Mouse (Mus musculus) heart, embryonic 11.5 days (tissue): ENCODE measurements at regions not wholly inside any gene's neighbourhood (a gene's known extent, or its start where the extent isn't known, plus 50 kb on each side); places are given as distances from the start of the nearest gene placed in this dataset.
A peak's percentile ranks its signal among the peaks of the same experiment; 100 is the strongest.

ENCODE experiments used
- ATAC-seq: fragments of 200-750 bp; cut with Nextera tagmentation; replicated peaks from 2 replicates; pipeline ENCODE4 v1.8.0; 2017; ENCODE audit warnings: moderate library complexity; ENCODE audit not compliant: insufficient number of reproducible peaks, low FRiP score, low TSS enrichment
- H3K27ac ChIP-seq: fragments of 300-500 bp; sonication (generic); 2 replicates; pipeline ENCODE4 v1.5.1; 2014; ENCODE audit warnings: mild to moderate bottlenecking, low read depth, low read length
- H3K27me3 ChIP-seq: fragments of 300-500 bp; sonication (generic); 2 replicates; pipeline ENCODE4 v1.6.1; 2014; ENCODE audit warnings: mild to moderate bottlenecking, low read length, mixed read lengths; ENCODE audit not compliant: control insufficient read depth, insufficient read depth
- H3K36me3 ChIP-seq: fragments of 300-500 bp; sonication (generic); 2 replicates; pipeline ENCODE4 v1.6.1; 2014; ENCODE audit warnings: mild to moderate bottlenecking, low read length, moderate library complexity, mixed read lengths; ENCODE audit not compliant: control insufficient read depth, insufficient read depth
- H3K4me1 ChIP-seq: fragments of 300-500 bp; sonication (generic); 2 replicates; pipeline ENCODE4 v1.6.1; 2014; ENCODE audit warnings: low read length; ENCODE audit not compliant: control insufficient read depth, insufficient read depth
- H3K4me2 ChIP-seq: fragments of 300-500 bp; sonication (generic); 2 replicates; pipeline ENCODE4 v1.6.1; 2014; ENCODE audit warnings: mild to moderate bottlenecking, moderate library complexity
- H3K4me3 ChIP-seq: fragments of 300-500 bp; sonication (generic); 2 replicates; pipeline ENCODE4 v1.5.1; 2014; ENCODE audit warnings: low read depth, low read length
- H3K9ac ChIP-seq: fragments of 300-500 bp; sonication (generic); 2 replicates; pipeline ENCODE4 v1.6.1; 2014; ENCODE audit warnings: mild to moderate bottlenecking, low read depth, low read length, moderate library complexity
- H3K9me3 ChIP-seq: fragments of 300-500 bp; sonication (generic); replicated peaks from 2 replicates; pipeline ENCODE4 v1.6.1; 2016; ENCODE audit warnings: low read length; ENCODE audit not compliant: control insufficient read depth
- WGBS: fragments of 180-500 bp; shearing (Covaris S2); extraction: QIAGEN DNeasy Blood & Tissue Kit; methylation state at CpG from one replicate; pipeline ENCODE4 v1.1.7; 2014; ENCODE audit not compliant: insufficient replicate concordance; 5-methylcytosine and 5-hydroxymethylcytosine counted together

GRCm38 (mm10) chr2:179192906-179193496, 249.2 kb upstream of the Cdh4 start:
- no peaks in the 10 kb centered on the region for H3K36me3 ChIP-seq
- ATAC-seq: no peak
- 65% methylated on average over 6 of the region's 6 CpGs for WGBS

GRCm38 (mm10) chr2:179193507-179194160, 248.6 kb upstream of the Cdh4 start:
- ATAC-seq: peak; percentile 68; the same call in 1 of the 2 replicates
- 41% methylated on average over 9 of the region's 9 CpGs for WGBS

More at GRCm38 (mm10) chr2:179192906-179193496, 249.2 kb upstream of the Cdh4 start:
- Histone ChIP-seq H3K9me3 (no peaks in the 10 kb centered on the region), H3K4me3 (no peak overlapping the region), H3K27me3 (no peaks in the 10 kb centered on the region), H3K4me2 (no peak overlapping the region), H3K27ac (no peak overlapping the region), H3K9ac (no peak overlapping the region), H3K4me1 (no peaks in the 10 kb centered on the region)

GRCm38 (mm10) chr2:179197471-179197870, 244.8 kb upstream of the Cdh4 start:
- no peaks in the 10 kb centered on the region for H3K36me3 ChIP-seq
- no peak overlapping the region for H3K9ac ChIP-seq
- H3K4me2 ChIP-seq: no peak overlapping the region
- no peaks in the 10 kb centered on the region for H3K27me3 ChIP-seq
- no peaks in the 10 kb centered on the region for H3K9me3 ChIP-seq
- WGBS: 85% methylated on average over 1 of the region's 1 CpGs
- H3K4me3 ChIP-seq: no peak overlapping the region
- no peak overlapping the region for H3K27ac ChIP-seq
- no peaks in the 10 kb centered on the region for H3K4me1 ChIP-seq
- no peak for ATAC-seq

More at GRCm38 (mm10) chr2:179193507-179194160, 248.6 kb upstream of the Cdh4 start:
- Histone ChIP-seq H3K9me3 (no peaks in the 10 kb centered on the region), H3K27me3 (no peaks in the 10 kb centered on the region), H3K9ac (no peak overlapping the region), H3K4me1 (no peaks in the 10 kb centered on the region), H3K4me2 (no peak overlapping the region), H3K4me3 (no peak overlapping the region), H3K27ac (no peak overlapping the region), H3K36me3 (no peaks in the 10 kb centered on the region)

DNA sequence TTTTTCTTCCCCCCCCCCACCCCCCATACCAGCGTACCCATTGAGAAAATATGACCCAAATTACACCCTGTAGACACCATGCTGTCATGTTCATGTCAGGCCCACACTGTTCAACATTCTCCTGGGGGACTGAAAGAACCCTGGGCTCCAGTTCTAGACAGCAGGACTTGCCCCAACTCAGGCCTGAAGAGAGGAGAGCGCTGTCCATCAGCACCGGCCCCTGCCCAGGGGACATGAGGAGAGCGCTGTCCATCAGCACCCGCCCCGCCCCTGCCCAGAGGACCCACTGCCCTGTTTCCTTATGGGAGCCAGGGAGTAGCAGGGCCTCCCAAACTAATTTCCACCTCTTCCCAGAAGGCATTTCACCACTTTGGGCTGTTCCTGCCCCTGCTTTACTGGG, 241.7 kb upstream of the Cdh4 start:
- H3K27ac ChIP-seq: no peak overlapping the region
- H3K27me3 ChIP-seq: no peaks in the 10 kb centered on the region
- H3K9ac ChIP-seq: no peak overlapping the region
- no peaks in the 10 kb centered on the region for H3K4me1 ChIP-seq
- no peak overlapping the region for H3K4me3 ChIP-seq
- peak; percentile 71; the same call in 1 of the 2 replicates for ATAC-seq
- H3K4me2 ChIP-seq: no peak overlapping the region
- H3K9me3 ChIP-seq: no peaks in the 10 kb centered on the region
- no peaks in the 10 kb centered on the region for H3K36me3 ChIP-seq
- 7% methylated on average over 6 of the region's 6 CpGs for WGBS

- ATAC-seq: no peak
- Histone ChIP-seq H3K36me3 (no peaks in the 10 kb centered on the region), H3K4me3 (no peak overlapping the region), H3K9me3 (no peaks in the 10 kb centered on the region), H3K27me3 (0 out of 2 replicates have a peak, but pooled peaks cover 4% of the 10 kb centered on the region), H3K9ac (no peak overlapping the region), H3K4me1 (no peaks in the 10 kb centered on the region), H3K27ac (no peak overlapping the region), H3K4me2 (no peak overlapping the region)
- WGBS: 73% methylated on average over 10 of the region's 10 CpGs
Measured at GRCm38 (mm10) chr2:179210164-179210805, 231.9 kb upstream of the Cdh4 start.

DNA sequence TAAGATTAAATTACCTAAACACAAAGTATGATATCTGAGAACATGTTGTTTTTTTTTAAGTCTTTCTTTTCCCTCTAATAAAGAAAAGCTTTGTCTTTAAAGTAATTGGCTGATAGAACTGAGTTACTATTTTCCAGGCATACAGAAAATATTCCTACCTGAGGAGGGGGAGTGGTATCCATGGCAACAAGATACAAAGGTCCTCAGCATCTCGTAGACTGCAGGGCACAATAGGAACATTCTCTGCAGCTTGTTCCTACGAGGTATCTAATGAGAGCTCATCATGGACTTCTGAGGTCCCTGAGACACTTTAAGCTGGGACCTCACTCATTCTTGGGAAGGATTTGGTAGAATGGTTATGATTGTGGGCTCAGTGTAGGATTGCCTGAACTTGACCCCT, 225.5 kb upstream of the Cdh4 start:
- WGBS: 66% methylated on average over 2 of the region's 2 CpGs
- no peak overlapping the region for H3K4me3 ChIP-seq

DNA sequence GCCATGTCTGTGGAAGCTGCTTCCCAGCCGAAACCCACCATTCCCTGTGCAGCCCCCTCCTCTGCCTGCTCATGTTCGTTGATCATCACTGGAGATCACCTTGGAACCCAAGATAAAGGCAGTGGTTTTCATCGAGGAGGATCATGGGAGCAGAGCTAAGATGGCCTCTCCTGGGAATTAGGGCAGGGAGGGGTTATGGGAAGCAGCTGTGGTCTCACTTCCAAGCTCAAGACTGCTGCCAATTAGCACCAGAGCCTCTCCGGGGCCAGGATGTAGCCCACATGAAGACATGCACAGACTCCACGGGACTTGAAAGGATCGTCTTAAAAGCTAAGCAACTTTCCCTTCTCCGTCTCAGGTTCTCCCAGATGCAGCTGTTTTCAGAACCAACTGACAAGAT, 214.1 kb upstream of the Cdh4 start:
- Histone ChIP-seq H3K4me2 (no peak overlapping the region), H3K4me3 (no peak overlapping the region), H3K36me3 (no peaks in the 10 kb centered on the region), H3K9ac (no peak overlapping the region), H3K4me1 (no peaks in the 10 kb centered on the region), H3K27me3 (no peaks in the 10 kb centered on the region), H3K9me3 (no peaks in the 10 kb centered on the region), H3K27ac (no peak overlapping the region)
- WGBS: 70% methylated on average over 7 of the region's 7 CpGs
- ATAC-seq: no peak

More for the DNA sequence above, 225.5 kb upstream of the Cdh4 start:
- no peak overlapping the region for H3K4me2 ChIP-seq
- H3K36me3 ChIP-seq: no peaks in the 10 kb centered on the region
- H3K9me3 ChIP-seq: no peaks in the 10 kb centered on the region
- H3K27me3 ChIP-seq: no peaks in the 10 kb centered on the region
- H3K27ac ChIP-seq: no peak overlapping the region
- H3K4me1 ChIP-seq: no peaks in the 10 kb centered on the region
- no peak for ATAC-seq
- H3K9ac ChIP-seq: no peak overlapping the region

- H3K4me1 ChIP-seq: no peaks in the 10 kb centered on the region
- H3K27me3 ChIP-seq: no peaks in the 10 kb centered on the region
- ATAC-seq: no peak
- H3K9me3 ChIP-seq: no peaks in the 10 kb centered on the region
- no peak overlapping the region for H3K4me3 ChIP-seq
- no peak overlapping the region for H3K9ac ChIP-seq
- H3K27ac ChIP-seq: no peak overlapping the region
- 76% methylated on average over 6 of the region's 6 CpGs for whole genome bisulfite sequencing
- H3K4me2 ChIP-seq: no peak overlapping the region
- no peaks in the 10 kb centered on the region for H3K36me3 ChIP-seq
Measured at GRCm38 (mm10) chr2:179231708-179232354, 210.4 kb upstream of the Cdh4 start.
